Mouse (Mus musculus) Patski (cell line): ENCODE data around the gene Sh3bgrl3. TPM values are rescaled to one million over a fixed set of nuclear protein-coding genes. Genes with fewer than 3 reads are reported as not detected.
"Not testable (repeated sequence)": the region's sequence is repeated elsewhere in the genome, so short reads cannot be mapped to it uniquely, and the experiment has no call there.

Source experiments
- ATAC-seq: fragments of 100-300 bp; one replicate; pipeline ENCODE4 v1.8.0; 2021
- CTCF ChIA-PET: fragments of 350-600 bp; sonication (Branson Sonifier 250); formaldehyde crosslinking; loops from one replicate; lab custom pipeline; 2022; ENCODE audit warnings: inconsistent platforms; lab: Charles Lee
- POLR2A ChIA-PET: fragments of 350-600 bp; sonication (Branson Sonifier 250); formaldehyde crosslinking; loops from one replicate; lab custom pipeline; 2022; ENCODE audit warnings: antibody characterized with exemption, inconsistent platforms; lab: Charles Lee
- DNase-seq: peaks from one replicate; pipeline ENCODE4 v3.0.0-alpha.2; 2011; ENCODE audit warnings: low read depth, low spot score
- H3K27me3 ChIP-seq: fragments of 371-371 bp; one replicate; pipeline ENCODE4 v1.5.1; 2021
- CTCF ChIP-seq: fragments of 100-300 bp; IDR thresholded peaks from one replicate; pipeline ENCODE4 v1.5.1; 2021
- in situ Hi-C: fragments of 300-500 bp; cut with MboI; formaldehyde crosslinking; loops from 3 replicates; pipeline ENCODE4 v1.11.1; 2018; ENCODE audit warnings: low pct_unique_long_range_greater_than_20kb, mixed read lengths
- polyA plus RNA-seq: library from polyadenylated mRNA; unstranded; gene quantifications from one replicate; pipeline ENCODE4 v1.2.3, GENCODE M21; 2021

The Sh3bgrl3 gene
- polyA plus RNA-seq: 207 TPM

GRCm38 (mm10) chr4:134128221-134128982, at the start of gene Sh3bgrl3:
TSS of gene Sh3bgrl3 (minus strand) at chr4:134128789.
- in situ Hi-C loops: no loop called here
- TF ChIP-seq CTCF: no peak
- CTCF ChIA-PET: no interaction called here

GRCm38 (mm10) chr4:134172391-134172790, 43.8 kb upstream of the Sh3bgrl3 start:
- in situ Hi-C loops: no loop called here
- TF ChIP-seq CTCF: no peak
- no peak for DNase-seq
- H3K27me3 ChIP-seq: no peaks in the 10 kb centered on the region
- ChIA-PET CTCF (no interaction called here), POLR2A (no interaction called here)
- no peak for ATAC-seq

More at GRCm38 (mm10) chr4:134128221-134128982, at the start of gene Sh3bgrl3:
- no peaks in the 10 kb centered on the region for H3K27me3 ChIP-seq
- POLR2A ChIA-PET: interaction anchor here (0.6 to 1.4 kb wide), 6 partner anchors 9 to 129 kb away, joined by 3 to 5 read pairs (median 3); no protein-coding TSS in a partner anchor
- DNase-seq: no peak
- ATAC-seq: peak; percentile 42

GRCm38 (mm10) chr4:134166906-134167305, 38.3 kb upstream of the Sh3bgrl3 start:
- TF ChIP-seq CTCF: no peak

GRCm38 (mm10) chr4:134165548-134166465, 37.2 kb upstream of the Sh3bgrl3 start:
- no peak for ATAC-seq
- in situ Hi-C loops: no loop called here
- TF ChIP-seq CTCF: no peak
- no peak for DNase-seq
- ChIA-PET POLR2A (no interaction called here), CTCF (interaction anchor here (1.1 to 2.5 kb wide), 4 partner anchors 8 to 21 kb away, joined by 3 to 7 read pairs (median 7); partner anchors contain the start of gene Cep85)
- no peaks in the 10 kb centered on the region for H3K27me3 ChIP-seq

More at GRCm38 (mm10) chr4:134166906-134167305, 38.3 kb upstream of the Sh3bgrl3 start:
- CTCF ChIA-PET: interaction anchor here (0.9 to 2.5 kb wide), 5 partner anchors 9 to 125 kb away, joined by 3 to 7 read pairs (median 3); no protein-coding TSS in a partner anchor
- DNase-seq: no peak
- POLR2A ChIA-PET: no interaction called here
- no peak for ATAC-seq
- no peaks in the 10 kb centered on the region for H3K27me3 ChIP-seq
- in situ Hi-C loops: no loop called here

GRCm38 (mm10) chr4:134165024-134165423, 36.4 kb upstream of the Sh3bgrl3 start:
- POLR2A ChIA-PET: no interaction called here
- in situ Hi-C loops: no loop called here
- no peaks in the 10 kb centered on the region for H3K27me3 ChIP-seq
- no peak for ATAC-seq
- DNase-seq: no peak
- CTCF ChIA-PET: interaction anchor here (1.6 kb wide), 1 partner anchor 13 kb away, joined by 7 read pairs; no protein-coding TSS in a partner anchor
- no peak for TF ChIP-seq CTCF

- POLR2A ChIA-PET: no interaction called here
- no peaks in the 10 kb centered on the region for H3K27me3 ChIP-seq
- DNase-seq: no peak
- no peak for ATAC-seq
- in situ Hi-C loops: no loop called here
- TF ChIP-seq CTCF: no peak
- CTCF ChIA-PET: interaction anchor here (1.6 kb wide), 1 partner anchor 13 kb away, joined by 7 read pairs; no protein-coding TSS in a partner anchor
Measured at GRCm38 (mm10) chr4:134164591-134164990, 36.0 kb upstream of the Sh3bgrl3 start.

- POLR2A ChIA-PET, in situ Hi-C loops, ATAC-seq, H3K27me3 ChIP-seq, DNase-seq, CTCF ChIA-PET: not testable (repeated sequence)
Measured at GRCm38 (mm10) chr4:134160071-134160470, 31.5 kb upstream of the Sh3bgrl3 start.

- ATAC-seq: no peak
- in situ Hi-C loops: no loop called here
- H3K27me3 ChIP-seq: no peaks in the 10 kb centered on the region
- ChIA-PET POLR2A (interaction anchor here (0.6 kb wide), 1 partner anchor 23 kb away, joined by 4 read pairs; no protein-coding TSS in a partner anchor), CTCF (no interaction called here)
- no peak for TF ChIP-seq CTCF
- DNase-seq: no peak
Measured at GRCm38 (mm10) chr4:134158774-134159173, 30.2 kb upstream of the Sh3bgrl3 start.

GRCm38 (mm10) chr4:134157558-134157957, 29.0 kb upstream of the Sh3bgrl3 start:
- ATAC-seq (no peak), DNase-seq (no peak)
- TF ChIP-seq CTCF: no peak
- H3K27me3 ChIP-seq: no peaks in the 10 kb centered on the region
- POLR2A ChIA-PET: interaction anchor here (0.9 kb wide), 1 partner anchor 11 kb away, joined by 3 read pairs; no protein-coding TSS in a partner anchor
- CTCF ChIA-PET: interaction anchor here (2.0 kb wide), 1 partner anchor 9 kb away, joined by 7 read pairs; no protein-coding TSS in a partner anchor
- in situ Hi-C loops: no loop called here

- in situ Hi-C loops: no loop called here
- CTCF ChIA-PET: interaction anchor here (1.0 to 2.0 kb wide), 2 partner anchors 10 to 13 kb away, joined by 4 to 7 read pairs; no protein-coding TSS in a partner anchor
- POLR2A ChIA-PET: interaction anchor here (0.7 kb wide), 1 partner anchor 29 kb away, joined by 3 read pairs; the partner anchor contains the start of gene Sh3bgrl3
- H3K27me3 ChIP-seq: no peaks in the 10 kb centered on the region
- ATAC-seq (peak; percentile 39), DNase-seq (peak; percentile 35)
- TF ChIP-seq CTCF: no peak
Measured at GRCm38 (mm10) chr4:134156744-134157143, 28.2 kb upstream of the Sh3bgrl3 start.
